Mouse (Mus musculus) hindbrain, embryonic 13.5 days (tissue): ENCODE data around the gene Gng5. TPM values are rescaled to one million over a fixed set of nuclear protein-coding genes. Genes with fewer than 3 reads are reported as not detected.

ENCODE experiments used
- ATAC-seq: fragments of 200-750 bp; cut with Nextera tagmentation; 2 replicates; pipeline ENCODE4 v1.8.0; 2017; ENCODE audit warnings: moderate TSS enrichment; ENCODE audit not compliant: low FRiP score
- H3K27ac ChIP-seq: fragments of 300-500 bp; sonication (generic); 2 replicates; pipeline ENCODE4 v1.5.1; 2015; ENCODE audit warnings: inconsistent platforms, mild to moderate bottlenecking, moderate library complexity
- H3K27me3 ChIP-seq: fragments of 300-500 bp; sonication (generic); 2 replicates; pipeline ENCODE4 v1.6.1; 2015; ENCODE audit warnings: mild to moderate bottlenecking, inconsistent platforms
- H3K36me3 ChIP-seq: fragments of 300-500 bp; sonication (generic); 2 replicates; pipeline ENCODE4 v1.6.1; 2015; ENCODE audit warnings: mild to moderate bottlenecking, inconsistent platforms
- H3K4me1 ChIP-seq: fragments of 300-500 bp; sonication (generic); replicated peaks from 2 replicates; pipeline ENCODE4 v1.6.1; 2015; ENCODE audit warnings: inconsistent platforms
- H3K4me2 ChIP-seq: fragments of 300-500 bp; sonication (generic); 2 replicates; pipeline ENCODE4 v1.6.1; 2015; ENCODE audit warnings: inconsistent platforms, mild to moderate bottlenecking, moderate library complexity
- H3K4me3 ChIP-seq: fragments of 300-500 bp; sonication (generic); 2 replicates; pipeline ENCODE4 v1.5.1; 2015; ENCODE audit warnings: mild to moderate bottlenecking, inconsistent platforms
- H3K9ac ChIP-seq: fragments of 300-500 bp; sonication (generic); 2 replicates; pipeline ENCODE4 v1.6.1; 2015; ENCODE audit warnings: mild to moderate bottlenecking, inconsistent platforms
- H3K9me3 ChIP-seq: fragments of 300-500 bp; sonication (generic); 2 replicates; pipeline ENCODE4 v1.6.1; 2016; ENCODE audit warnings: inconsistent platforms
- WGBS: fragments of 180-500 bp; shearing (Covaris S2); methylation state at CpG from one replicate; pipeline ENCODE4 v1.1.7; 2015; 5-methylcytosine and 5-hydroxymethylcytosine counted together
- polyA plus RNA-seq: library from polyadenylated mRNA; unstranded; fragments of >200 nt; fragmentation: Nextera tagmentation; extraction: Ambion mirVana; gene quantifications from 2 replicates; pipeline ENCODE4 v1.2.1, GENCODE M21; 2015

The Gng5 gene
- polyA plus RNA-seq: 565 TPM in 2 replicates

DNA sequence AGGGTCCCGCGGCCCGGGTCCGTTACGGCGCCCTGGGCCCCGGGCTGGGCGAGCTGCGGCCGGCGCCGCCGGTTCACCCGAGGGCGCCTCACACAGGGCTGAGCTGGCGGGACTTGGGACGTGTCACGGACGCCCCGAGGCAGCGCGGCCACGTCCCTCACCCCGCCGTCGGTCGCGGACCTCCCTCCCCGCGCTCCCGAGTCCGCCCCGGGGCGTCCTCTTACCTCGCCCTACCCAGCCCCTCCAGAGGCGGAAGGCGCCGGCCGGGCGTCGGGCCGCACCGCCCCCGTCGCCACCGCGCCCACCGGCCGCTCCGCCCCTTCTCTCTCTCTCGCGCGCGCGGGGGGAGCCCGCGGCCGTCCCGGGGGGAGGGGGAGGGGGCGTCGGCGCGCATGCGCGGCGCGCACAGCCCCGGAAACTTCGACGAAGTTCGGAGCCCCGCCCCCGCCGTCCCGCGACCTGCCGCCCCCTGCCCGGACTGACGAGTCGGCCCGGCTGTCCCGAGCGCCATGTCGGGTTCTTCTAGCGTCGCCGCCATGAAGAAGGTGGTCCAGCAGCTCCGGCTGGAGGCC is at the start of gene Gng5, which contains the start of gene Spata1:
Gene Gng5 (plus strand): TSS at position 377 of the 572 bp plus-strand sequence.
Gene Spata1 (minus strand): TSS at position 323 of the 572 bp plus-strand sequence.
- ATAC-seq: peak; percentile 90
- Histone ChIP-seq H3K27ac (peak within 1 kb of the TSS; percentile 86), H3K9ac (peak within 1 kb of the TSS; percentile 82), H3K27me3 (no peaks in the 10 kb centered on the region), H3K9me3 (no peaks in the 10 kb centered on the region), H3K4me1 (peaks cover 29% of the 10 kb centered on the region), H3K36me3 (peaks cover 8% of the 10 kb centered on the region), H3K4me2 (peak within 1 kb of the TSS; percentile 70), H3K4me3 (peak within 1 kb of the TSS; percentile 79)
- WGBS: under 1% methylated on average over 58 of the region's 88 CpGs

DNA sequence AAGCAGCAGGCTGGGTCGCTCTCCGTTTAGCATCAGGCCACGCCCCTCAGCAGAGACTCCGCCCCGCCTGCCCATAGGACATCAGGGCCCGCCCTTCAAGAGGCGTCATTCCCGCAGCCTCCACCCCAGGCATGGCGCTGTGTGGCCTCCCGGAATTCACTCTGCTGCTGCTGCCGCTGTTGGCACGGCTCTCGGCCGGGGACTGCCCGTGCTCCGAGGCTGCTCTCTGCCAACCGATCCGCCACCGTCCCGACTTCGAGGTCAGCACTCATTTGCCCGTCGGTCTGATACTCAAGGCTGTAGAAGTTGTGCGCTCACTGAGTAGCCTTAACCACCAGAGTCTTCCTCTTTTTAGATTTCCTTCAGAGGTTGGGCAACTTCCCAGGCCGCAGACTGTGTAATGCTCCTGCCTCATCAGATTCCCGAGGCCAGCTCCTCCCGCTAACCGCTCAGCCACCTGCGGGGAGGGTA is 49.2 kb upstream of the Gng5 start:
- Histone ChIP-seq H3K36me3 (peaks cover 6% of the 10 kb centered on the region; the same call in 1 of the 2 replicates), H3K4me2 (peak overlapping the region; percentile 65), H3K9ac (peak overlapping the region; percentile 72), H3K9me3 (no peaks in the 10 kb centered on the region), H3K4me1 (peaks cover 10% of the 10 kb centered on the region; the same call in 1 of the 2 replicates), H3K27ac (peak overlapping the region; percentile 76), H3K4me3 (peak overlapping the region; percentile 54), H3K27me3 (0 out of 2 replicates have a peak, but pooled peaks cover 4% of the 10 kb centered on the region)
- ATAC-seq: peak; percentile 98
- under 1% methylated on average over 29 of the region's 29 CpGs for WGBS

DNA sequence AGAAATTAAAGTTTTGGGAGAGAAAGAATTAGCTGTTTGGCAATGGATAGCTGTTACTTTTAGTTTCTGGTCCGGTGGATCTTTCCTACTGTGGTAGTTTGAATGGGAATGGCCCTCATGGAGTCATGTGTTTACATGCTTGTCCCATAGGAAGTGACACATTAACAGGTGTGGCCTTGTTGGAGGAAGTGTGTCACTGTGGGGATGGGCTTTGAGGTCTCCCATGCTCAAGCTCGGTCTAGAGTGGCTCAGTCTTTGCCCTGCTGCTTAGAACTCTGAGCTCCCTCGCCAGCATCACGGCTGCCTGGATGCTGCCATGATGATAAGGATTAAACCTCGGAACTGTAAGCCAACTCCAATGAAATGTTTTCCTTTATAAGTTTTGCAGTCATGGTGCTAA is 48.2 kb upstream of the Gng5 start:
- 0 out of 2 replicates have a peak, but pooled peaks cover 4% of the 10 kb centered on the region for H3K27me3 ChIP-seq
- H3K9ac ChIP-seq: no peak overlapping the region
- no peak overlapping the region for H3K4me3 ChIP-seq
- no peak overlapping the region for H3K4me2 ChIP-seq
- no peaks in the 10 kb centered on the region for H3K36me3 ChIP-seq
- no peak for ATAC-seq
- peaks cover 10% of the 10 kb centered on the region; the same call in 1 of the 2 replicates for H3K4me1 ChIP-seq
- WGBS: 86% methylated on average over 5 of the region's 5 CpGs
- H3K27ac ChIP-seq: no peak overlapping the region
- H3K9me3 ChIP-seq: no peaks in the 10 kb centered on the region

- no peak overlapping the region for H3K4me3 ChIP-seq
- no peak overlapping the region for H3K27ac ChIP-seq
- no peaks in the 10 kb centered on the region for H3K27me3 ChIP-seq
- H3K4me2 ChIP-seq: no peak overlapping the region
- H3K4me1 ChIP-seq: no peaks in the 10 kb centered on the region
- H3K9me3 ChIP-seq: no peaks in the 10 kb centered on the region
- no peaks in the 10 kb centered on the region for H3K36me3 ChIP-seq
- no peak overlapping the region for H3K9ac ChIP-seq
- WGBS: 76% methylated on average over 2 of the region's 2 CpGs
- ATAC-seq: no peak
Observed at GRCm38 (mm10) chr3:146462939-146463338, 36.7 kb upstream of the Gng5 start.

GRCm38 (mm10) chr3:146469226-146469625 is 30.4 kb upstream of the Gng5 start:
- Histone ChIP-seq H3K9ac (no peak overlapping the region), H3K9me3 (no peaks in the 10 kb centered on the region), H3K36me3 (no peaks in the 10 kb centered on the region), H3K4me1 (no peaks in the 10 kb centered on the region), H3K27ac (no peak overlapping the region), H3K4me3 (no peak overlapping the region), H3K27me3 (no peaks in the 10 kb centered on the region), H3K4me2 (no peak overlapping the region)
- ATAC-seq: no peak
- 87% methylated on average over 2 of the region's 2 CpGs for WGBS

DNA sequence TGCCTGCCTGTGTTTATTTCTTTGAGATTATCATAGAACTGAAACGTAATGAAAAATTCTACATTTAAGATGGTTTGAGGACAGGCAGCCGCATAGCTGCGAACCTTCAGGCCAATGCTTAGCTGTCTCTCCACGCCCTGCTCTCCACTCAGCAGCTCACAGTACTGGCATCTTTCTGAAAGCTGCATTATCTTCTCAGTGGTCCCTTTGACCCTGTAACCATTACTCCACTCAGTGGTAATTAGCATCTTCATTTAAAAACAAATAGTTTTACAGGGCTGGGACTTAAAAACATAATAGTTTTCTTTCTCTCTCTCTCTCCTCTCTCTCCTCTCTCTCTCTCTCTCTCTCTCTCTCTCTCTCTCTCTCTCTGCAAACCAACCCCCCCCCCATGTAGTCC is 26.9 kb upstream of the Gng5 start:
- no peak overlapping the region for H3K27ac ChIP-seq
- no peak overlapping the region for H3K9ac ChIP-seq
- 65% methylated on average over 4 of the region's 4 CpGs for WGBS
- no peak for ATAC-seq
- H3K4me3 ChIP-seq: no peak overlapping the region
- no peak overlapping the region for H3K4me2 ChIP-seq
- H3K9me3 ChIP-seq: no peaks in the 10 kb centered on the region
- no peaks in the 10 kb centered on the region for H3K4me1 ChIP-seq
- no peaks in the 10 kb centered on the region for H3K27me3 ChIP-seq
- H3K36me3 ChIP-seq: no peaks in the 10 kb centered on the region

DNA sequence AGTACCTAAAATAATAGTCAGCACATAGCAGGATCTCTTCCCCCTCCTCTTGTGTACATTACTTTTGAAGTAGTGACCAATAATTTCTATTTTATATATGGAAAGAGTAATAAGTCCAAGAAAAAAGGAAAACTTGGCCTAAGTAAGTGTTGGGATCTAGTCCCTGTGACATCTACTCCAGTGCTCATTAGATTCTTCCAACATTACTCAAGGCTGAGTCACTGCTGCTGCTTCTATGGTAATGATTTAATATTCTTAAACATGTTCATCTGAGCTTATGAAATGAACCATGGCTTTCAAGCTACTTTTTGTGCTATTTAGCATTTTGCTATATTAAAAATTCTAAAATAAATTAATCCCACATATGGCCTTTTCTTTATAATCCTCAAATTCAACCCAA is 25.9 kb upstream of the Gng5 start:
- no peak for ATAC-seq
- H3K27ac ChIP-seq: no peak overlapping the region

DNA sequence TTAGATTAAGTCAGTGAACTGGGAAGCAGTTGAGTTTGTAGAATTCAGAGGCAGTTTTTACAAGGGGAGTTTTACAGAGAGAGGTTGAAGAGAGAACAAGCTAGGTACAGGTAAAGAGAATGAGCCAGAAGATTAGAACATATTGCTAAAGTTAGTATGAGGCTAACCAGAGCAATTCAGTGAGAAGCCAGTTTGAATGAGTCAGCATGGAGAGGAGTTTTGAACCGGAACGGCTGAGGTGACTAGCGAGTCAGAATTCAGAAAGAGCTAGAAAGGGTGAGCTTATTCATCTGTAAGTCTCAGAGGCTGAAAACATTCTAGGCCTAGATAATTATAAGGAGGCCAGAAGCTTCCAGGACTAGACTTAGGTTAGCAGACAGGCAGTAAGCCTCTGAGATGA is 25.2 kb upstream of the Gng5 start:
- no peak overlapping the region for H3K27ac ChIP-seq
- H3K4me1 ChIP-seq: no peaks in the 10 kb centered on the region
- H3K4me3 ChIP-seq: no peak overlapping the region
- no peaks in the 10 kb centered on the region for H3K9me3 ChIP-seq
- H3K4me2 ChIP-seq: no peak overlapping the region
- H3K36me3 ChIP-seq: no peaks in the 10 kb centered on the region
- ATAC-seq: no peak
- 91% methylated on average over 3 of the region's 3 CpGs for WGBS
- no peaks in the 10 kb centered on the region for H3K27me3 ChIP-seq
- no peak overlapping the region for H3K9ac ChIP-seq

More for the DNA sequence above, 25.9 kb upstream of the Gng5 start:
- no peaks in the 10 kb centered on the region for H3K9me3 ChIP-seq
- H3K36me3 ChIP-seq: no peaks in the 10 kb centered on the region
- no peaks in the 10 kb centered on the region for H3K27me3 ChIP-seq
- H3K4me1 ChIP-seq: no peaks in the 10 kb centered on the region
- H3K4me3 ChIP-seq: no peak overlapping the region
- H3K9ac ChIP-seq: no peak overlapping the region
- H3K4me2 ChIP-seq: no peak overlapping the region

DNA sequence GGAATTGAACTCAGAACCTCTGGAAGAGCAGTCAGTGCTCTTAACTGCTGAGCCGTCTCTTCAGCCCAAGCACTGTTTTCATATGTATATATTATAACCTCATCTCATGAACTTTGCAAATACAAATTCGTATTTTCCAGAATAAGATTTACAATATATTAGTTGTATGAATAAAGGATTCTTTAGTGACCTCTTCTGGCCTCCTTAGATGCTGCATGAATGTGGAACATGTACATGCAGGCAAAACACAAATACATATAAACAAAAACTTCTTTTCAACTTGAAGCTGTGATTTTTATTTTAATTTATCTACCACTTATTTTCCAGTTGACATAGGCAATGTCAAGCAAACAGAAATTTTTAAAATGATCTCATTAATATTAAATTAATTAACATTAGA is 17.6 kb upstream of the Gng5 start:
- 79% methylated on average over 2 of the region's 2 CpGs for WGBS
- no peak overlapping the region for H3K9ac ChIP-seq

GRCm38 (mm10) chr3:146486464-146486863 is 13.1 kb upstream of the Gng5 start:
- Histone ChIP-seq H3K27ac (no peak overlapping the region), H3K9me3 (no peaks in the 10 kb centered on the region), H3K4me2 (no peak overlapping the region), H3K4me1 (no peaks in the 10 kb centered on the region), H3K36me3 (no peaks in the 10 kb centered on the region), H3K27me3 (no peaks in the 10 kb centered on the region), H3K9ac (no peak overlapping the region), H3K4me3 (no peak overlapping the region)
- ATAC-seq: no peak
- WGBS: 89% methylated on average over 4 of the region's 4 CpGs

More for the DNA sequence above, 17.6 kb upstream of the Gng5 start:
- no peaks in the 10 kb centered on the region for H3K36me3 ChIP-seq
- no peak for ATAC-seq
- no peaks in the 10 kb centered on the region for H3K4me1 ChIP-seq
- no peak overlapping the region for H3K4me3 ChIP-seq
- no peak overlapping the region for H3K4me2 ChIP-seq
- H3K27me3 ChIP-seq: no peaks in the 10 kb centered on the region
- no peaks in the 10 kb centered on the region for H3K9me3 ChIP-seq
- H3K27ac ChIP-seq: no peak overlapping the region

DNA sequence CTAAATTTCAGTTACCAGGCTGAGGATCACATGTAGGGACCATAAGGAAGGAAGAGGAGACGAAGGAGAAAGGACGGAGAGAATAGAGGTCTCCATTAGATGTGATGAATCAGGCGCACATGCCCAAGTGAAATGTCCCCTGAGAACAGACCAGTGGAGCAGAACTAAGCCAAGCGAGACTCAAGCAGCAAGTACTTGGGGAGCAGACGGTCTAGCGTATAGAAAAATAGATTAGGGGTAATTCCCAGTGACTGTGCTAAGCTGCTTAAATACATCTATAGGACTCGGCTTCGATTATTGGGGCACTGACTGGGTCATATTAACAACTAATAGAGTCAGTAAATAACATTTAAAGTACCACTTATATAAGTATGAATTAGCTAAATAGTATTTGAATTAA is 4.7 kb upstream of the Gng5 start:
- Histone ChIP-seq H3K27me3 (no peaks in the 10 kb centered on the region), H3K9me3 (no peaks in the 10 kb centered on the region), H3K4me1 (0 out of 2 replicates have a peak, but pooled peaks cover 6% of the 10 kb centered on the region), H3K4me3 (no peak overlapping the region), H3K9ac (no peak overlapping the region), H3K4me2 (no peak overlapping the region), H3K36me3 (no peaks in the 10 kb centered on the region), H3K27ac (no peak overlapping the region)
- 58% methylated on average over 8 of the region's 8 CpGs for WGBS
- no peak for ATAC-seq

GRCm38 (mm10) chr3:146498989-146499388 is 618 bp upstream of the Gng5 start:
- peak overlapping the region; percentile 70 for H3K27ac ChIP-seq
- H3K36me3 ChIP-seq: peaks cover 6% of the 10 kb centered on the region
- peak overlapping the region; percentile 70 for H3K4me2 ChIP-seq
- no peaks in the 10 kb centered on the region for H3K27me3 ChIP-seq
- 5% methylated on average over 13 of the region's 13 CpGs for WGBS
- no peak for ATAC-seq
- H3K4me1 ChIP-seq: peaks cover 29% of the 10 kb centered on the region
- peak overlapping the region; percentile 82 for H3K9ac ChIP-seq
- peak overlapping the region; percentile 79 for H3K4me3 ChIP-seq
- no peaks in the 10 kb centered on the region for H3K9me3 ChIP-seq
